Mouse (Mus musculus) testis, postnatal 14 days (tissue): Measurements from ENCODE around the gene AC140267.1.

Source experiments
- DNase-seq: peaks from one replicate; pipeline ENCODE4 v3.0.0; 2021; ENCODE audit warnings: low spot score

Gene AC140267.1

DNA sequence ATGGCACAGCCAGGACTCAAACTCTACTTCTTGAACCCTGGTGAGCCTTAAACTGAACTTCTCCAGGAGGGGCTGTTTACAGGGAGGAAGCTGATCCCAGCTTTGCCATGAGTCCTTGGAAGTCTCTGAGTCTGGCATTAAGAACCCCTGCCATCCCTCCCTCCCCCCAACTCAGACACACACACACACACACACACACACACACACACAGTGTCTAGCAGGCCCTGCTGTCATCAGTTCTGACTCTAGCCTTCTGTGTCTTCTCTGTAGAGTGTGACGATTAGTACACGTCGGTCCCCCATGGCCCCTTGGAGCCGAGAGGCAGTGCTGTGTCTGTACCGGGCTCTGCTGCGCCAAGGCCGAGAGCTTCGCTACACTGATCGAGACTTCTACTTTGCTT, at the start of gene AC140267.1:
Gene AC140267.1 (plus strand): TSS at position 301 of the 400 bp plus-strand sequence.
- DNase-seq: no peak

- DNase-seq: no peak
Observed at GRCm38 (mm10) chr15:80188927-80189326, 46.7 kb upstream of the AC140267.1 start.

DNA sequence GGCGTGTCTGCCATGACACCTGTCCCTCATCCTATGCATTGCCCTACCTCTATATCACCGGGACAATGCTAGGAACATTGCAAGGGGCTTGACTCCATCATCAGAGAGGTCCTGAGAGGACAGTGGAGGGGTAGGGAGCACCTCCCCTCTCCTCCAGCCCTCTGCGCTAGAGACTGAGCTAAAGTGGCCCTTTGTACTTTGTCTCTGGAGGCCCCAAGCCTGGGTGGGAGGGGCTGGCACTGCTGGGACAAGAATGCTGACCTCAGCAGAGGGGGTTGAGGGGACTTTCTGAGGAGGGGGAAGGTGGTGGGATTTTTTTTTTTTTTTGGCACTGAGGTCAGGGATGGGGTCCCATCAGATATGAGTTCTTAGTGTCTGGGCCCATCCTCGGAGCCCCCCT, 45.6 kb upstream of the AC140267.1 start:
- DNase-seq: no peak

- no peak for DNase-seq
Observed at GRCm38 (mm10) chr15:80191585-80192245, 43.9 kb upstream of the AC140267.1 start.

DNA sequence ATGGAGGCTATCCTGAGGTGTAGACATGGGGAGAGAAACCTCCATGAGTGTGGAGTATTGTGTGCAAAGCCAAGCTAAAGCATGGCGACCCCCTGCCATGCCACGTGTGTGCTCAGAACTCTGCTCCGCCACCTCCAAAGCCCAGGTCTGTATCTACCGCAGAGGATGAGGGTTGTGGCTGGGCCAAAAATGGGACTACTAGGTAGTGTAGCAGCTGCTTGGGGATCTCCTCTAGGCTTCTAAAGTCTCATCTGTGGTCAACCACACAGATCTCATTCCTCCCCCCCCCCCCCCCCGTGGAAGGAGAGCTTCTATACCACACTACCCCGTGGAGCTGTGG, 43.4 kb upstream of the AC140267.1 start:
- DNase-seq: no peak

DNA sequence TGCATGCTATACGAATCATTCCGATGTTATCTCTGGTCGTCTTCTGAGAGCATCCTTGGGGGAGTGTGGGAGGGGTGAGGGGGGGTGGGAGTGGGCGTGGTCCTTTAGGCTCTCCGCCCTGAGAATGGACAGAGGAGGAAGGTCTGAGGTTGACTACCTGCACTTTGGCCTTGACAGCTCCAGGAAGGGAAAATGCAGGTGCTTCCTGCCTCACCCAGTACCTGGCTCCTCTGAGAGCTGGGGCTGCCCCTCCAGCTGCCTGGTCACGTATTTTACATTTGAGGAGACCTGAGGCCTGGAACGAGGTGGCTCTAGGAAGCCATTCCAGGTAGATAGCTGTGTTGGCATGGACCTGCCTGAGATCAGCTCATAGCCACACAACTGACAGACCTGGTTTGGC, 42.8 kb upstream of the AC140267.1 start:
- DNase-seq: no peak

- no peak for DNase-seq
Observed at GRCm38 (mm10) chr15:80199556-80199955, 36.1 kb upstream of the AC140267.1 start.

DNA sequence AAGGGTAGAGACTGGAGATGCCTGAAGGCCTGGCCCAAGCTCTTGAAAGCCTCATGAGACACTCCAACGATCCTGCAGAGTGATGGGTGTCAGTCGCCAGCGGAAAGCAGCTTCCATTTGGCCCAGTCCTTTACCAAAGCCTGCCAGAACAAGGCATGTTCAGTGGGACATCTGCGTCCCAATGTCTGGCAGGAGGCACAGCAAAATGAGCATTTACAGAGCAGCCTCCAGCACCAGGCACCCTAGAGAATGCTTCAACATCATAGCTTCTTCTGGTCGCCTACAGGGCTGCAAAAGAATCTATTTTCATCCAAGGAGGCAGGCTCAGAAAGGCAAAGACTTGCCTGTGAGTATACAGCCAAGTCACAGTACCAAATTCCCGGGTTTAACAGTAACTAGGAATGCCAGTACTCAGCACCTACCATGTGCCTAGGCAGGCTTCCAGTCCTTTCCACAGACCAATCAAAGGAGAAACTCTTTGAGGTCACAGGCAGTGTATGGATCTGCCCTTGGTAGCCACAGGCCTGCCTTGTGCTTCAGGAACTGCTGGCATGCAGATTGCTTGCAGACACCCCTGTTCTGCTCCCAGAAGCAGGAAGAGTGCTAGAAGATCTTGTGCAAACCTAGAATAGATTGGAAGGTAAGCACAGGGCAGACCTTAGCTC, 33.4 kb upstream of the AC140267.1 start:
- no peak for DNase-seq

- DNase-seq: no peak
Observed at GRCm38 (mm10) chr15:80203406-80203805, 32.2 kb upstream of the AC140267.1 start.

- DNase-seq: no peak
Observed at GRCm38 (mm10) chr15:80206057-80206565, 29.5 kb upstream of the AC140267.1 start.

GRCm38 (mm10) chr15:80208446-80208845, 27.2 kb upstream of the AC140267.1 start:
- DNase-seq: no peak

GRCm38 (mm10) chr15:80213688-80214087, 21.9 kb upstream of the AC140267.1 start:
- no peak for DNase-seq

- DNase-seq: no peak
Observed at GRCm38 (mm10) chr15:80215716-80216479, 19.7 kb upstream of the AC140267.1 start.

DNA sequence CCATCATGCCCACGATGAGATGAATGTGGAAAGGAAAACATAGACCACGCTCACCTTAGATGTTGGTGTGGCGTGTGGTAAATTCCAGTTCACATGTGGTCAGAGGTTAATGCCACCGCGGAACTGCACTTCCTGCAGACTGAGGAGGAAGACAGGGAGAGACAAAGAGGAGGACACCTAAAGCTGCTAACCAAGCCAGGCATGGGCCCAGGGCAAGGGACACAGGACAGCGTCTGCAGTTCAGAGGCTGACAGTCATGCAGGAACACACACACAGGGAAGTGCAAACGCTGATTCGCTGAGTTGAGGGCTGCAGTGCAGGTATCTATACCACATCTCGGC, 19.2 kb upstream of the AC140267.1 start:
- DNase-seq: no peak

- DNase-seq: no peak
Observed at GRCm38 (mm10) chr15:80217476-80217875, 18.2 kb upstream of the AC140267.1 start.

DNA sequence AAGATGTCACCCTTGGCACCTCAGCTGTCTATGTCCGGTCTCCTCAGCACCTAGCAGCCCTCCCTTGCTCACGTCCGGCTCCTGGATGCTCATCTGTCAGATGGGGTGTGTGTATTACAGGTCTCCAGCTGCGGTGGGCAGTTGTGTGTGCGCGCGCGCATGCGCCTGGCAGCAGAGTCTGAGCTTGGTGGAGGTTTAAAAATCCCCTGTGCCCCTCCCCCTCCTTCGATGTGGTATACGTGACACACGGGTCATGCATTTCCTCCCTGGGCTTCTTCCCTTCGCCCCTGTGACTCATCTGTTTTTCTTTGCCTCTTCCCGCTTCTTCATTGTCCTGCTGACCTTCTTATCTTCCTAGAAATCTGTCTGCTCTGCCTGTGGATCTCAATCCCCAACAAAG, 16.4 kb upstream of the AC140267.1 start:
- no peak for DNase-seq

DNA sequence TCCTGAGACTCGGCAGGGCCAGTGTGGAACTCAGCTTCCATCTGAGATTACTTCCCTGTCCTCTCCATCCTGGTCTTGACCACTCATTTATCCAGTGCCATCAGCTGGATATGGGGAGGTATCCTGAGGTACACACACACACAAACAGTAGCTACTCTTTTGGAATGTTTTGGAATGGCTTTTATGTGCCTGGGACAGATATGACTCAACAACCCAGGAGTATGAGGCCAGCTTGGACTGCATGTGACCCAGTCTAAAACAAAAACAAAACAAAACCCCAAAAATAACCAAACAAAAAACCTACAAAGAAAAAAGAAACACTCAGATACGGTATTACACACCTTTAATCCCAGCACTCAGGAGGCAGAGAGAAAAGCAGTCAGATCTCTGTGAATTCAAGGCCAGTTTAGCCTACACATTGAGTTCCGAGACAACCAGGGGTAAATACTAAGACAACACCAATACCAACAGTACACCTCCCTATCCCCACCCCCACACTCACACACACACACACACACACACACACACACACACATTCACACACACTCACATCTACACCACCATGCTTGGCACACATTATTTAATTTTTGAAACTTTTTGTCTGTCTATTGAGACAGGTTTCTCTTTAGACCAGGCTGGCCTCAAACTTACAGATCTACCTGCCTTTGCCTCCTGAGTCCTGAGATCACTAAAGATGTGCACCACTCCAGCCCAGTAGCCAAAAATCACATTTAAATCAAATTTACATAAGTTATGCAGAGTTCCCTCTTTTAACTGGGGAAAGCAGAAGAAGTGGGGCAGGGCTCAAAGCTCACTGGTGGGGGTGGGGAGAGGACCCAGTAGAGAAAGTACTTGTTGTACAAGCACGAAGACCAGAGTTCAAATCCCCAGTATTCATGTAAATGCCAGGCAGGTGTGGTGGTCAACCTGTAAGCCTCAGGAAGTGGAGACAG, 15.7 kb upstream of the AC140267.1 start:
- no peak for DNase-seq

DNA sequence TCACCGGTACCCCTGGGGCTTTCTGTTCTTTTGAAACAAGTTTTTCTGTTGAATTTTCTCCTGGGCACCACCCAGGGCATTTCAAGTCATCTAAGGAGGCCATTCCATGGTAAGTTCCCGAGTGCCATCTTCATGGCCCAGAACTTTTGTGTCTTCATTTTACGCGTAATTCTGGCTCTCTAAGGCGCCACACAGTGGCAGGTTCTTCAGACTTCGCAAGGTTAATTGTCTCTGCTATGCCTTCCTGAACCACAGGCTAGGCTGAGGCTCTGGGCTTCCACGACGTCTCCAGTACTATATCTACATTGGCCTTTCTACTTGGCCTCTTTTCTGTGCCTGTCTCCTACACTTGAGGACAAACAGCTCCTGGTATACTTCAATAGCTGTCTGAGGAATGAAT, 14.6 kb upstream of the AC140267.1 start:
- DNase-seq: no peak

DNA sequence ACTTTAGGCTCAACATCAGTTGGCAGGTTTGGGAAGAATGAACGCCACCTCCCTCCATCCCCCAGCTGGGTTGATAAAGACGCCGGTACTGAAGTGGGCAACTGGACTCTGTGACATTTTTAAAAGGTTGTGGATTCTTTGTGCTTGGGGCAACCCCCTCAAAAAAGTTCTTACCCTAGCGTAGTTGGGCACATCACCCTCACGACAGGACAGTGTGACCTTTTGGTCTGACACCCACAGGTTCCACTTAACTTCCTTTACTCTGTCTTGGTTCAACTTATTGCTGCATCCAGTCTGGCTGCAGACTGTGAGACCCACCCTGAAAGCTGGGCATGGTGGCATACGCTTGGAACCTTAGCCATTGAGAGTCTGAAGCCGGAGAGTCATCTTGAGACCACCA, 11.9 kb upstream of the AC140267.1 start:
- DNase-seq: no peak

DNA sequence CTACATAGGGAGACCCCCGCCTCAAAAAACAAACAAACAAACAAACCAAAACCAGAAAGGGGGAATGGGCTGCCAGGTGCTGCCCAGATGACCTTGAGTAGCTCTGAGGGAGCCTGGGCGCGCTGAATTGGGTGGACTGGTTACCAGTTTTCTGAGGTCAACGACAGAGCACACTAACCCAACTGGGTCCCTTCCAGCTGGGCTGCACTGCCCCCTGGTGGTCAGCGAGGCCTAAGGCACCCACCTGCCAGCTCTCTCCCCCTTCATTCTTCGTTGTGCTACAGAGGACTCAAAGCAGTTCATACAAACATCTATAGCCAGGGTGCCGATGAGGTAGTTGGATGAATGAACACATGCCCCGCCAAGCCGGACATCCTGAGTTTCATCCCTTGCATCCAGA, 10.4 kb upstream of the AC140267.1 start:
- DNase-seq: peak; percentile 74

DNA sequence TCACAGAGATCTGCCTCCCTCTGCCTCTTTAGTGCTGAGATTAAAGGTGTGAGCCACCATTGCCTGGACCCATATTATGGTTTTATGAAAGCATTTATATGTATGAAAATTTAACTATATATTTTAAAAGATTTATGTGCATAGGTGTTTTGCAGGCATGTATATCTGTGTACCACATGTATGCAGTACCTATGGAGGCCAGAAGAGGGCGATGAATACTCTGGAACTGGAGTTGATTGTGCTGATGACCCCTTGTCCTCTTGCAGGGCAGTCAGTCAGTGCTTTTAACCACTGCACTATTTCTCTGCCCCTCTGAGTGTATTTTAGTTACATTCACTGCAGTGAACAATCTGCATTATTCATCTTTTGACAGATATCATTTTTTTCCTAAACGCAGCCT, 9.8 kb upstream of the AC140267.1 start:
- no peak for DNase-seq
